Mouse (Mus musculus) stomach, embryonic 14.5 days (tissue): ENCODE measurements around the gene Shd. TPM values are rescaled to one million over a fixed set of nuclear protein-coding genes. Genes with fewer than 3 reads are reported as not detected.
A peak's percentile ranks its signal among the peaks of the same experiment; 100 is the strongest.

Experiments
- ATAC-seq: fragments of 200-750 bp; cut with Nextera tagmentation; 2 replicates; pipeline ENCODE4 v1.8.0; 2017; ENCODE audit warnings: low read depth, moderate TSS enrichment; ENCODE audit not compliant: insufficient number of reproducible peaks, insufficient read depth, low FRiP score
- H3K27ac ChIP-seq: fragments of 300-500 bp; sonication (generic); 2 replicates; pipeline ENCODE4 v1.5.1; 2014; ENCODE audit warnings: mild to moderate bottlenecking, low read length, moderate library complexity, mixed read lengths
- H3K27me3 ChIP-seq: fragments of 300-500 bp; sonication (generic); 2 replicates; pipeline ENCODE4 v1.6.1; 2014; ENCODE audit warnings: low read length, control low read depth, mixed read lengths; ENCODE audit not compliant: control insufficient read depth, insufficient read depth
- H3K36me3 ChIP-seq: fragments of 300-500 bp; sonication (generic); 2 replicates; pipeline ENCODE4 v1.6.1; 2014; ENCODE audit warnings: mild to moderate bottlenecking, control low read depth, low read length, moderate library complexity, mixed read lengths; ENCODE audit not compliant: control insufficient read depth, insufficient read depth
- H3K4me1 ChIP-seq: fragments of 300-500 bp; sonication (generic); 2 replicates; pipeline ENCODE4 v1.6.1; 2014; ENCODE audit warnings: low read length, control low read depth, mixed read lengths; ENCODE audit not compliant: control insufficient read depth, insufficient read depth
- H3K4me2 ChIP-seq: fragments of 300-500 bp; sonication (generic); replicated peaks from 2 replicates; pipeline ENCODE4 v1.6.1; 2014; ENCODE audit warnings: low read depth, low read length, control low read depth
- H3K4me3 ChIP-seq: fragments of 300-500 bp; sonication (generic); 2 replicates; pipeline ENCODE4 v1.5.1; 2014; ENCODE audit warnings: low read depth, low read length, control low read depth
- H3K9ac ChIP-seq: fragments of 300-500 bp; sonication (generic); replicated peaks from 2 replicates; pipeline ENCODE4 v1.6.1; 2014; ENCODE audit warnings: low read depth, mild to moderate bottlenecking, control low read depth, low read length, moderate library complexity, mixed read lengths
- H3K9me3 ChIP-seq: fragments of 300-500 bp; sonication (generic); 2 replicates; pipeline ENCODE4 v1.6.1; 2016; ENCODE audit warnings: low read depth, low read length, control low read depth; ENCODE audit not compliant: control insufficient read depth
- WGBS: fragments of 180-500 bp; shearing (Covaris S2); extraction: QIAGEN DNeasy Blood & Tissue Kit; methylation state at CpG from one replicate; pipeline ENCODE4 v1.1.7; 2014; 5-methylcytosine and 5-hydroxymethylcytosine counted together
- polyA plus RNA-seq: library from polyadenylated mRNA; unstranded; fragments of >200 nt; fragmentation: Nextera tagmentation; extraction: Ambion mirVana; gene quantifications from 2 replicates; pipeline ENCODE4 v1.2.1, GENCODE M21; 2014

The Shd gene
- polyA plus RNA-seq, 1 experiment from 2014 or later, result 16.6 TPM

DNA sequence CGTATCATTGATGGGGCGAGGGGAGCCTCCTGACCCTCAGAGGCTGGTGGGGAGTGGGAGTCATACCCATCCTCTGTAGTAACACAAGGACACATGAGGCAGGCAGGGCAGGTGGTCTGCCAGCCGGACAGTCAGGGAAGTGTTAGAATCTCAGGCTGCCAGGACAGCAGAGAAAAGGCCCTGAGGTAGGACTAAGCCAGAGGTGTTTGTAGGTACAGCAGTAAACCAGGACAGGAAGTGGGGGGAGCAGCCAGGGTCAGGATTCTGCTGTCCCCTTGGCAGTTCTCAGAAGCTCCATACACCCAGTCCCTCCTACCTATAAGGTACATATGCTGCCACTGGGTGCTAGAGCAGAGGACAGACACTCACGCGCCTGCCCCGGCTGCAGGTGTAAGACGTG is 8.6 kb upstream of the Shd start:
- Histone ChIP-seq H3K36me3 (peaks cover 18% of the 10 kb centered on the region), H3K27me3 (no peaks in the 10 kb centered on the region), H3K4me2 (no peak overlapping the region), H3K9me3 (no peaks in the 10 kb centered on the region), H3K27ac (no peak overlapping the region), H3K4me3 (no peak overlapping the region), H3K4me1 (peaks cover 6% of the 10 kb centered on the region; the same call in 1 of the 2 replicates), H3K9ac (no peak overlapping the region)
- WGBS, result 93% methylated on average over 7 of the region's 7 CpGs
- no peak for ATAC-seq

DNA sequence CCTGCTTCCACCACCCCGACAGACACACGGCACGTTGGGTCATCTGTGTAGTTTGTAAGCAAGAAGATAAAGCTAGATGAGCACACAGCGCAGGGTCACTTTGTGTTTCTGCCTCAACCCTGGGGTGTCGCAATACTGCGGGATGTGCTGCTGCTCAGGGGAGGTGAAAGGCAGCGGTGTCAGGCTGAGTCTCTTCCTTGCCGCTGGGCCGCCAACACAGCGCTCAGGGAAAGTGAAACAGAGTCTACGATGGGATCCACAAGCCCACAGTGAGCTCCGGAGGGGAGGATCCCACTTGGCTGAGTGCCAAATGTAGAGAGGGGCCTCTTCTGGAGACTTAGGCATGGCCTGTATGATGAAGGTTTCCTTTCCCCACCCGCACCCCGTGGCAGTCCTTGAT is 7.1 kb upstream of the Shd start:
- Histone ChIP-seq H3K36me3 (peaks cover 27% of the 10 kb centered on the region), H3K4me1 (peaks cover 4% of the 10 kb centered on the region; the same call in 1 of the 2 replicates), H3K9ac (no peak overlapping the region), H3K27ac (no peak overlapping the region), H3K9me3 (no peaks in the 10 kb centered on the region), H3K4me3 (no peak overlapping the region), H3K27me3 (no peaks in the 10 kb centered on the region), H3K4me2 (no peak overlapping the region)
- ATAC-seq, result no peak
- 69% methylated on average over 14 of the region's 14 CpGs for WGBS

DNA sequence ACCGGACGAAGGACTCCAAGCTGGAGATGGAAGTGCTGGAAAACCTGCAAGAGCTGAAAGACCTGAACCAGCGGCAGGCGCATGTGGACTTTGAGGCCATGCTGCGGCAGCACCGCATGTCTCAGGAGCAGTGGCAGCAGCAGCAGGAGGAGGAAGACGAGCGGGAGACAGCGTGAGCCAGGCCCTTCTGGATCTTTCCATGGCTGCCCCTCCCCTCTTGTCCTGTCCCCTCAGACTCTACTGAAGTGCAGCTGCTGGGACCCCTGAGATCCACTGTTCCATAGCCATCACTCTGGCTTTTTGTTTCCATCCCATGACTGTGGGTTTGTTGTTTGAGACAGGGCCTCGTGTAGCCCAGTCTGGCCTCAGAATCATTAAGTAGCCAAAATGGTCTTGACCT is 5.8 kb upstream of the Shd start:
- WGBS, result 90% methylated on average over 10 of the region's 10 CpGs
- H3K4me3 ChIP-seq, result no peak overlapping the region

DNA sequence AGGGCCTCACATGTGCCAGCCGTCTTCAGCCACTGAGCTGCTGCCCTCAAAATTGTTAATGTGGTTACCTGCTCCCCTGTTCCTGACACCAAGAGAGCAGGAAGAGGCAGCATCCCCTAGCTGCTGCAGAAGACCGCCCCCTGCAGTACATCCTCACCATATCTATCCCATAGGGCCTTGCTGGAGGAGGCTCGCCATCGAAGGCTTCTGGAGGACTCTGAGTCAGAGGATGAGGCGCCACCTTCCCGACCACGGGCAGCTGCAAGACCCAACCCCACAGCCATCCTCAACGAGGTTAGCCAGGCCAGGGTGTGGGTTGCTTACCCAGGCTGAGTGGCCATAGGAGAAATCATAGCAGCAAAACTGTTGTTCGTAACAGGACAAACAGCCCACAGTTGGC is 5.3 kb upstream of the Shd start:
- H3K4me3 ChIP-seq, result no peak overlapping the region
- no peak overlapping the region for H3K4me2 ChIP-seq
- H3K36me3 ChIP-seq, result peaks cover 27% of the 10 kb centered on the region
- H3K27ac ChIP-seq, result no peak overlapping the region
- H3K9ac ChIP-seq, result no peak overlapping the region
- no peaks in the 10 kb centered on the region for H3K9me3 ChIP-seq
- H3K27me3 ChIP-seq, result no peaks in the 10 kb centered on the region
- WGBS, result 84% methylated on average over 9 of the region's 9 CpGs
- no peak for ATAC-seq
- H3K4me1 ChIP-seq, result no peaks in the 10 kb centered on the region

More for the DNA sequence above, 5.8 kb upstream of the Shd start:
- no peak overlapping the region for H3K4me2 ChIP-seq
- H3K4me1 ChIP-seq, result no peaks in the 10 kb centered on the region
- H3K27ac ChIP-seq, result no peak overlapping the region
- no peak overlapping the region for H3K9ac ChIP-seq
- H3K27me3 ChIP-seq, result no peaks in the 10 kb centered on the region
- ATAC-seq, result no peak
- no peaks in the 10 kb centered on the region for H3K9me3 ChIP-seq
- H3K36me3 ChIP-seq, result peaks cover 27% of the 10 kb centered on the region

DNA sequence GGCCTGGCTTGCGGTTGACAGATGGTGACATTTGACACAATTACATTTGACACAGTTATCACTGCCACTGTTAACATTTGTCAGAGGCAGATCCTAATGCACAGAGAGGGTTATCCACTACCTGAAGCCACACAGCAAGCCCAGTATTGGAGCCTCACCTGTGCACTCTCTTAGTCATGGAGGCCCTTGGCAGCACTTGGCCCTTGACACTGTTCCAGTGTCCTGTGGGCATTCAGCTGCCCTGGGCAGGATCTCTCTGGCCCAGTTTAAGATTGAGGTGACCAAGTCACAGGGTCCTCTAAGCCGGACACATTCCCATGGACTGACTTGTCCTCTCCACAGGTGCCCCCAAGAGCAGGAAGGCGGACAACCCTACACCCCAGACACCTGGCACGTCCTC is 3.1 kb upstream of the Shd start:
- Histone ChIP-seq H3K4me2 (no peak overlapping the region), H3K4me1 (no peaks in the 10 kb centered on the region), H3K36me3 (peaks cover 18% of the 10 kb centered on the region), H3K4me3 (no peak overlapping the region), H3K27me3 (0 out of 2 replicates have a peak, but pooled peaks cover 3% of the 10 kb centered on the region), H3K9me3 (no peaks in the 10 kb centered on the region), H3K9ac (no peak overlapping the region), H3K27ac (no peak overlapping the region)
- no peak for ATAC-seq
- WGBS, result 93% methylated on average over 4 of the region's 4 CpGs

DNA sequence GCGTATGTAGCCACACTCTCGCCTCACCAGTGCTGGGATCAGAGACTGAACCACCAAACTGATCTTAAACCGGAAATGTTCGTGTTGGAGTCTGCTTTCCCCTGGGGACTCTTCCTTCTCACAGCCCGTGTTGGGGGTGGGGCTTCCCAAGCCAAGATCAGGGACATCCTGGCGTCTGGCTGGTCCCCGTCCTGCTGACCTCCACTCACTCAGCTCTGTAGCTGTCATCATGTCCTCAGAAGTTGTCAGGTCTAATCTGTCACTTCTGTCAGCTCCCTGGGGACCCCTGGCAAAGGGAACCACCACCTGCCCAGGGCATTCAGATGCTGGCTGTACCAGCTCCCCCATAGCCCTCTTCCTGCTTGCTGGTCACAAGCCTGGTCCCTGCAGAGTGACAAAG is 2.1 kb upstream of the Shd start:
- H3K4me3 ChIP-seq, result no peak overlapping the region
- no peaks in the 10 kb centered on the region for H3K9me3 ChIP-seq
- H3K27me3 ChIP-seq, result 0 out of 2 replicates have a peak, but pooled peaks cover 3% of the 10 kb centered on the region
- WGBS, result 64% methylated on average over 7 of the region's 7 CpGs
- H3K36me3 ChIP-seq, result peaks cover 18% of the 10 kb centered on the region
- no peaks in the 10 kb centered on the region for H3K4me1 ChIP-seq
- H3K27ac ChIP-seq, result no peak overlapping the region
- no peak overlapping the region for H3K9ac ChIP-seq
- H3K4me2 ChIP-seq, result no peak overlapping the region
- no peak for ATAC-seq

DNA sequence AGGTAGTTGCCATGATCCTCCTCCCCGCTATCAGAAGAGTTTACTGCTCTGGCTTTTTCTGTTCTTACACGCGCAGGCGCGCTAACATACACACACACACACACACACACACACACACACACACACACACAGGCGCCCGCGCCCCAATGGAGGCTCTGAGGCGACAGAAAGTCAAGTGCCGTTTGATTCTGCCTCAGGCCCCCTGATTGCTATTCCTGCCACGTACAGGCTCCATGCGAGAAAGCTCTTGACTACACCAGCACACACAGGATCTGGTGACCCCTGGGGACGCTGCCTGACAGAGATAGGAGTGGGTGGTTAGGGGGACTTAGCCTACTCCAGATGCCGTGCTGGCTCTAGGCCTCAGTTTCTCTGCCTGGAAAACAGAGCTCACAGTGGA is 707 bp upstream of the Shd start:
- Histone ChIP-seq H3K4me1 (no peaks in the 10 kb centered on the region), H3K4me3 (no peak overlapping the region), H3K27ac (no peak overlapping the region), H3K27me3 (0 out of 2 replicates have a peak, but pooled peaks cover 3% of the 10 kb centered on the region), H3K36me3 (peaks cover 18% of the 10 kb centered on the region), H3K9me3 (no peaks in the 10 kb centered on the region), H3K4me2 (0 out of 2 replicates have a peak overlapping the region, but pooled peaks have one; percentile 95), H3K9ac (no peak overlapping the region)
- no peak for ATAC-seq
- 56% methylated on average over 14 of the region's 14 CpGs for WGBS

DNA sequence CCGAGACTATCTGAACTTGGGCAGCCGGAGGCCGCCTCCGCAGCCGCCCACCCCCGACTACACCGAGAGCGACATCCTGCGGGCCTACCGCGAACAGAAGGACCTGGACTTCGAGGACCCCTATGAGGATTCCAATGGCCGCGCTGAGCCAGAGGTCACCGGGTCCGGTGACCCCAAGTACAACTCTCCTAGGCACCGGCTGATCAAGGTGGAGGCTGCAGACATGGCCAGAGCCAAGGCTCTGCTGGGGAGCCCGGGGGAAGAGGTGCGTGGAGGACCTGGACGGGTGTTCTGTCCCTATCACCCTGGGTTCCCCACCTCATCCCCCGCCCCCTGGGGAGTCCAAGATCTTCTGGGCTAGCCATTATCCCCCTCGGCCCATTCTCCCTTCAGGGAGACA is 1.2 kb downstream of the Shd start:
- Histone ChIP-seq H3K4me3 (no peak overlapping the region), H3K4me1 (no peaks in the 10 kb centered on the region), H3K9me3 (no peaks in the 10 kb centered on the region), H3K36me3 (peaks cover 10% of the 10 kb centered on the region), H3K4me2 (peak overlapping the region; percentile 95), H3K27ac (no peak overlapping the region), H3K27me3 (0 out of 2 replicates have a peak, but pooled peaks cover 3% of the 10 kb centered on the region), H3K9ac (no peak overlapping the region)
- ATAC-seq, result no peak
- 38% methylated on average over 22 of the region's 22 CpGs for WGBS

DNA sequence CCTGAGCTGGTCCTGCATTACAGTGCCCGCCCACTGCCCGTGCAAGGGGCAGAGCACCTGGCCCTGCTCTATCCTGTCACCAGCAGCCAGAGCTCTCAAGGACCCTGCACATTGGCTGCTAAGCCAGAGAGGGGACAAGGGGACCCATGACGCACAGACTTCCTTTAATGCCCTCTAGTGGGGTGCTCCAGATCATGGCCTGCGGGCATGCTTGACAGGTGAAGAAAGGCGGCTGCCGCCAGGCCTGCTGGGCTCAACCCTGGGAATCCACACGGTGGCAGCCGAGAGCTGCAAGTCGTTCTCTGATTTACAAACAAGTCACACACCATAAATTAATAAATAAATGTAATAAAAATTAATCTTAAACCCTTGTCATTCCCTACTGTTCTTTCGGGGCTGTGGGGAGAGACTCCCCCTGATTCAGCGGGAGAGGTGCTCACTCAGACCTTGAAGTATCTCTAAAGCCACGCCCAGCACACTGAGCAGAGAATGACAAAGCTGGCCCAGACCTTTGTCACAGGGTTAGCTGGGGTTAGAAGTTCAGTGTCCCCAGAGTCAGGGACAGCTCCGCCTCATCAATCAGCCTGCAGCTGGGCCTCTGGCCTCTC is 6.1 kb downstream of the Shd start:
- no peak overlapping the region for H3K27ac ChIP-seq
- ATAC-seq, result peak; percentile 74; the same call in 1 of the 2 replicates
- no peak overlapping the region for H3K4me2 ChIP-seq
- 12% methylated on average over 13 of the region's 13 CpGs for WGBS
- H3K9me3 ChIP-seq, result no peaks in the 10 kb centered on the region
- no peak overlapping the region for H3K9ac ChIP-seq
- no peak overlapping the region for H3K4me3 ChIP-seq
- no peaks in the 10 kb centered on the region for H3K36me3 ChIP-seq
- no peaks in the 10 kb centered on the region for H3K4me1 ChIP-seq
- no peaks in the 10 kb centered on the region for H3K27me3 ChIP-seq
